ENCODE assay signal across 17 mouse cellular contexts in genomic region chr10:77095666-77096065, GRCm38 (mm10).
"Had no signal": no experiment of that assay in that cellular context is flagged by ENCODE, and none has a peak within 500 bp of the region (broad histone marks: within the 10 kb centered on the region; RNA-seq: fewer than 3 reads in every experiment).

No protein-coding gene starts in this region.

- H3K9me3 ChIP-seq: intestine, embryonic 15.5 days had no signal

- H3K36me3 ChIP-seq: intestine, embryonic 15.5 days; limb, embryonic 15.5 days had no signal

- H3K9ac ChIP-seq: intestine, embryonic 15.5 days; kidney, embryonic 15.5 days; limb, embryonic 12.5 days; limb, embryonic 15.5 days; lung, embryonic 15.5 days; midbrain, embryonic 13.5 days had no signal

- H3K4me2 ChIP-seq: intestine, embryonic 15.5 days; kidney, embryonic 15.5 days; limb, embryonic 12.5 days; limb, embryonic 15.5 days; lung, embryonic 15.5 days; midbrain, embryonic 13.5 days had no signal

- H3K4me3 ChIP-seq: intestine, embryonic 15.5 days; kidney, embryonic 15.5 days; limb, embryonic 12.5 days; limb, embryonic 15.5 days; lung, embryonic 15.5 days; megakaryocyte, embryonic 14.5 days; midbrain, embryonic 10.5 days; midbrain, embryonic 13.5 days had no signal

- H3K27ac ChIP-seq: intestine, embryonic 15.5 days; kidney, embryonic 15.5 days; limb, embryonic 12.5 days; limb, embryonic 15.5 days; lung, embryonic 15.5 days; midbrain, embryonic 13.5 days had no signal

- H3K27me3 ChIP-seq: intestine, embryonic 15.5 days; kidney, embryonic 15.5 days; limb, embryonic 12.5 days; limb, embryonic 15.5 days; lung, embryonic 15.5 days; megakaryocyte, embryonic 14.5 days; midbrain, embryonic 13.5 days had no signal

- ATAC-seq: intestine, embryonic 15.5 days; midbrain, embryonic 13.5 days had no signal

- DNase-seq: kidney, adult 11 months; kidney, adult 8-10 months; kidney, postnatal 10 days; kidney, postnatal 4 days; left cerebral cortex, postnatal 4 days; lung, adult 18-20 months; lung, postnatal 10 days; lung, postnatal 36 days; thymus, postnatal 25 days had no signal
